Mouse (Mus musculus) liver, adult 2 months (tissue): ENCODE results near the gene Plpp4. TPM values are rescaled to one million over a fixed set of nuclear protein-coding genes. Genes with fewer than 3 reads are reported as not detected.

Experiments used
- DNase-seq: peaks from one replicate; pipeline ENCODE4 v3.0.0-alpha.2; 2011; ENCODE audit warnings: low read depth, low spot score; ENCODE audit errors: extremely low read depth
- H3K27ac ChIP-seq: fragments of 200-500 bp; replicated peaks from 2 replicates; pipeline ENCODE4 v1.5.1; 2012; ENCODE audit warnings: low read depth, mild to moderate bottlenecking, control low read depth, inconsistent platforms, low read length; ENCODE audit not compliant: insufficient read depth
- H3K27me3 ChIP-seq: fragments of 200-500 bp; 2 replicates; pipeline ENCODE4 v1.6.1; 2012; ENCODE audit warnings: mild to moderate bottlenecking, moderate library complexity, low read length, inconsistent platforms; ENCODE audit not compliant: control insufficient read depth, insufficient read depth
- H3K36me3 ChIP-seq: fragments of 200-500 bp; 2 replicates; pipeline ENCODE4 v1.6.1; 2012; ENCODE audit warnings: low read length, inconsistent platforms; ENCODE audit not compliant: control insufficient read depth, insufficient read depth
- H3K4me1 ChIP-seq: fragments of 200-500 bp; 2 replicates; pipeline ENCODE4 v1.6.1; 2011; ENCODE audit warnings: low read length; ENCODE audit not compliant: control insufficient read depth, insufficient read depth
- H3K4me3 ChIP-seq: fragments of 200-500 bp; 2 replicates; pipeline ENCODE4 v1.5.1; 2011; ENCODE audit warnings: low read depth, mild to moderate bottlenecking, control low read depth, low read length, moderate library complexity; ENCODE audit not compliant: insufficient read depth
- H3K79me2 ChIP-seq: fragments of 200-500 bp; 2 replicates; pipeline ENCODE4 v1.6.1; 2012; ENCODE audit warnings: inconsistent platforms, mild to moderate bottlenecking, low read length, moderate library complexity; ENCODE audit not compliant: control insufficient read depth, insufficient read depth
- H3K9ac ChIP-seq: fragments of 200-500 bp; 2 replicates; pipeline ENCODE4 v1.6.1; 2012; ENCODE audit warnings: low read depth, mild to moderate bottlenecking, control low read depth, inconsistent platforms, low read length
- CTCF ChIP-seq: fragments of 200-500 bp; IDR thresholded peaks from 2 replicates; pipeline ENCODE4 v1.5.1; 2011; ENCODE audit warnings: low read depth, low read length, control low read depth
- POLR2A ChIP-seq: fragments of 200-500 bp; IDR thresholded peaks from 2 replicates; pipeline ENCODE4 v1.6.1; 2011; ENCODE audit warnings: low read length, control low read depth; ENCODE audit not compliant: insufficient read depth; ENCODE audit errors: extremely low read depth
- WGBS: fragments of 180-500 bp; shearing (Covaris S2); methylation state at CpG from one replicate; pipeline ENCODE4 v1.1.7; 2018; 5-methylcytosine and 5-hydroxymethylcytosine counted together
- polyA plus RNA-seq: library from polyadenylated mRNA; depleted of rRNA; stranded (reverse); fragments of >200 nt; gene quantifications from 2 replicates; pipeline ENCODE4 v1.2.3, GENCODE M21; 2012
- total RNA-seq: library from RNA; depleted of rRNA; stranded (reverse); fragments of >200 nt; gene quantifications from 2 replicates; pipeline ENCODE4 v1.2.3, GENCODE M21; 2014

The Plpp4 gene
- total and polyA plus RNA-seq, 2 experiments: not detected

GRCm38 (mm10) chr7:129402695-129403364, 146.0 kb downstream of the Plpp4 start:
- Histone ChIP-seq H3K27me3 (no peaks in the 10 kb centered on the region), H3K4me3 (no peak overlapping the region), H3K27ac (no peak overlapping the region), H3K4me1 (no peaks in the 10 kb centered on the region), H3K9ac (no peak overlapping the region), H3K79me2 (no peaks in the 10 kb centered on the region), H3K36me3 (no peaks in the 10 kb centered on the region)
- no peak for TF ChIP-seq POLR2A
- no peak for TF ChIP-seq CTCF
- no peak for DNase-seq
- WGBS: 88% methylated on average over 13 of the region's 13 CpGs

GRCm38 (mm10) chr7:129406069-129406468, 149.2 kb downstream of the Plpp4 start:
- 50% methylated on average over 7 of the region's 7 CpGs for WGBS
- Histone ChIP-seq H3K27me3 (no peaks in the 10 kb centered on the region), H3K27ac (no peak overlapping the region), H3K4me1 (no peaks in the 10 kb centered on the region), H3K4me3 (no peak overlapping the region), H3K36me3 (no peaks in the 10 kb centered on the region), H3K9ac (no peak overlapping the region), H3K79me2 (no peaks in the 10 kb centered on the region)
- TF ChIP-seq POLR2A (no peak), CTCF (no peak)
- no peak for DNase-seq

- 52% methylated on average over 2 of the region's 2 CpGs for WGBS
- Histone ChIP-seq H3K79me2 (no peaks in the 10 kb centered on the region), H3K36me3 (no peaks in the 10 kb centered on the region), H3K27ac (no peak overlapping the region), H3K9ac (no peak overlapping the region), H3K27me3 (no peaks in the 10 kb centered on the region; the same call in 1 of the 2 replicates), H3K4me1 (no peaks in the 10 kb centered on the region), H3K4me3 (no peak overlapping the region)
- DNase-seq: no peak
- no peak for TF ChIP-seq POLR2A
- no peak for TF ChIP-seq CTCF
These were observed 155.9 kb downstream of the Plpp4 start for GRCm38 (mm10) chr7:129412695-129413094.

GRCm38 (mm10) chr7:129415179-129415578, 158.3 kb downstream of the Plpp4 start:
- H3K9ac ChIP-seq: no peak overlapping the region
- no peak for DNase-seq
- TF ChIP-seq CTCF (no peak), POLR2A (no peak)
- H3K4me3 ChIP-seq: no peak overlapping the region
- 77% methylated on average over 4 of the region's 4 CpGs for WGBS
- no peaks in the 10 kb centered on the region; the same call in 1 of the 2 replicates for H3K27me3 ChIP-seq
- H3K27ac ChIP-seq: no peak overlapping the region
- no peaks in the 10 kb centered on the region for H3K4me1 ChIP-seq
- no peaks in the 10 kb centered on the region for H3K36me3 ChIP-seq
- no peaks in the 10 kb centered on the region for H3K79me2 ChIP-seq

GRCm38 (mm10) chr7:129421181-129421580, 164.3 kb downstream of the Plpp4 start:
- Histone ChIP-seq H3K27ac (no peak overlapping the region), H3K9ac (no peak overlapping the region), H3K36me3 (no peaks in the 10 kb centered on the region), H3K4me1 (no peaks in the 10 kb centered on the region), H3K79me2 (no peaks in the 10 kb centered on the region), H3K27me3 (no peaks in the 10 kb centered on the region), H3K4me3 (no peak overlapping the region)
- DNase-seq: no peak
- TF ChIP-seq CTCF: no peak
- no peak for TF ChIP-seq POLR2A
- WGBS: 38% methylated on average over 1 of the region's 1 CpGs

- no peaks in the 10 kb centered on the region for H3K79me2 ChIP-seq
- no peaks in the 10 kb centered on the region for H3K36me3 ChIP-seq
- no peaks in the 10 kb centered on the region for H3K27me3 ChIP-seq
- H3K27ac ChIP-seq: no peak overlapping the region
- H3K9ac ChIP-seq: no peak overlapping the region
- H3K4me1 ChIP-seq: no peaks in the 10 kb centered on the region
- TF ChIP-seq CTCF: no peak
- no peak for TF ChIP-seq POLR2A
- H3K4me3 ChIP-seq: no peak overlapping the region
- no peak for DNase-seq
- WGBS: 18% methylated on average over 2 of the region's 2 CpGs
These were observed 168.7 kb downstream of the Plpp4 start for GRCm38 (mm10) chr7:129425554-129425953.
